Mouse (Mus musculus) C2C12 (cell line): Measurements from ENCODE around the gene Kank3. TPM values are rescaled to one million over a fixed set of nuclear protein-coding genes. Genes with fewer than 3 reads are reported as not detected.

ENCODE experiments used
- H3K27me3 ChIP-seq: one replicate; pipeline ENCODE4 v1.6.1; 2011; ENCODE audit not compliant: control insufficient read depth, insufficient read depth, insufficient read length
- H3K36me3 ChIP-seq: one replicate; pipeline ENCODE4 v1.6.1; 2011; ENCODE audit not compliant: control insufficient read depth, insufficient read depth
- H3K4me3 ChIP-seq: one replicate; pipeline ENCODE4 v1.5.1; 2011; ENCODE audit warnings: mild to moderate bottlenecking, control low read depth; ENCODE audit not compliant: poor library complexity, insufficient read depth, severe bottlenecking
- H3K79me2 ChIP-seq: one replicate; pipeline ENCODE4 v1.6.1; 2011; ENCODE audit not compliant: control insufficient read depth, insufficient read depth
- H3K79me3 ChIP-seq: one replicate; pipeline ENCODE4 v1.6.1; 2011; ENCODE audit warnings: low read depth, control low read depth
- H3ac ChIP-seq: one replicate; pipeline ENCODE3; 2011; ENCODE audit warnings: low read depth; ENCODE audit not compliant: control insufficient read depth, insufficient read length
- CEBPB ChIP-seq: IDR thresholded peaks from one replicate; pipeline ENCODE4 v1.6.1; 2011; ENCODE audit warnings: low read depth, mild to moderate bottlenecking, control low read depth, moderate library complexity
- CTCF ChIP-seq: IDR thresholded peaks from one replicate; pipeline ENCODE4 v1.5.1; 2011; ENCODE audit not compliant: control insufficient read depth, insufficient read depth, insufficient read length
- FOSL1 ChIP-seq: IDR thresholded peaks from one replicate; pipeline ENCODE4 v1.8.0; 2011; ENCODE audit warnings: mild to moderate bottlenecking, low read length; ENCODE audit not compliant: poor library complexity, insufficient read depth, severe bottlenecking
- MAX ChIP-seq: IDR thresholded peaks from one replicate; pipeline ENCODE4 v1.6.1; 2011; ENCODE audit warnings: mild to moderate bottlenecking, control low read depth
- MYOD1 ChIP-seq: IDR thresholded peaks from one replicate; pipeline ENCODE4 v1.6.1; 2011; ENCODE audit warnings: low read depth; ENCODE audit not compliant: control insufficient read depth, insufficient read length
- MYOG ChIP-seq: IDR thresholded peaks from one replicate; pipeline ENCODE4 v1.6.1; 2011; ENCODE audit not compliant: control insufficient read depth, insufficient read length; ENCODE audit errors: extremely low read depth
- USF1 ChIP-seq: IDR thresholded peaks from one replicate; pipeline ENCODE4 v1.6.1; 2011; ENCODE audit warnings: low read depth, mild to moderate bottlenecking, control low read depth, moderate library complexity
- long read RNA-seq, 2 experiments: library from polyadenylated mRNA; unstranded; transcript quantifications; one replicate each; pipeline ENCODE4 v2.0.0; 2019 to 2020
- polyA plus RNA-seq: library from polyadenylated mRNA; unstranded; fragments of >200 nt; fragmentation: generic; extraction: Trizol; gene quantifications from one replicate; pipeline ENCODE4 v1.2.1, GENCODE M21; 2012; ENCODE audit warnings: missing spikeins

Kank3 gene
- 5.0 TPM for polyA plus RNA-seq
- long read RNA-seq, experiment 1, partial matches to known transcripts, result 5 of 7 reads
- long read RNA-seq, experiment 1, other reads (novel, unspliced or antisense), result 1 of 7 reads
- long read RNA-seq, experiment 2, transcript Kank3-201 (11 exons, 2,641 nt), result major isoform, 29 of 45 reads
- long read RNA-seq, experiment 2, partial matches to known transcripts, result 9 of 45 reads
- long read RNA-seq, experiment 2, other reads (novel, unspliced or antisense), result 6 of 45 reads

GRCm38 (mm10) chr17:33810334-33811141 lies at the start of gene Kank3:
TSS of gene Kank3 (plus strand) at chr17:33810519.
- Histone ChIP-seq H3K36me3 (no peaks in the 10 kb centered on the region), H3K27me3 (no peaks in the 10 kb centered on the region), H3K4me3 (peak within 1 kb of the TSS; percentile 43), H3ac (peak within 1 kb of the TSS; percentile 67), H3K79me3 (no peaks in the 10 kb centered on the region), H3K79me2 (no peaks in the 10 kb centered on the region)
- TF ChIP-seq CEBPB (no peak), MAX (no peak), FOSL1 (no peak), MYOG (no peak), USF1 (no peak), MYOD1 (no peak), CTCF (no peak)

GRCm38 (mm10) chr17:33766389-33766788 lies 43.9 kb upstream of the Kank3 start:
- H3K79me2 ChIP-seq, result no peaks in the 10 kb centered on the region
- H3K79me3 ChIP-seq, result no peaks in the 10 kb centered on the region
- H3ac ChIP-seq, result no peak overlapping the region
- no peaks in the 10 kb centered on the region for H3K27me3 ChIP-seq
- no peak overlapping the region for H3K4me3 ChIP-seq
- no peaks in the 10 kb centered on the region for H3K36me3 ChIP-seq
- TF ChIP-seq FOSL1 (no peak), MYOD1 (no peak), USF1 (no peak), CEBPB (no peak), CTCF (no peak), MAX (no peak), MYOG (no peak)

DNA sequence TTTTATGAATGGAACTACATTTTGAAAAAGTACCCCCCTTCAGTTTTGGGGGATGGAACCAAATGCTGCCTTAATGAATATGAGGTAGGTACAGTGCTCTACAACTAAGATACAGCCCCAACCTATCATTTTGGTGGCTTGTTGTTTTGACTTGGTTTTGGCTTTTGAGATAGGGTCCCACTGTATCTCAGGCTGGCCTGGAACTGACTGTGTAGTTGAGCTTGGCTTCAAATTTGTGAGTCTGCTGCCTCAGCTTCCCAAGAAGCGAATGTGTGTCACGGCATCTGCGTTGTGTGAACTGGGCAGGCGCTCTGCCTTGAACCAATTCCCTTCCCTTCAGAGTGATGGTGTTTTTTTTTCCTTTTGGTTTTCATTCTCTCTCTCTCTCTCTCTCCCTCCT lies 38.7 kb upstream of the Kank3 start:
- peaks cover 25% of the 10 kb centered on the region for H3K36me3 ChIP-seq
- TF ChIP-seq MAX, result no peak
- TF ChIP-seq FOSL1, result no peak
- TF ChIP-seq CEBPB, result no peak
- TF ChIP-seq CTCF, result no peak
- no peak for TF ChIP-seq MYOG
- no peak for TF ChIP-seq MYOD1
- TF ChIP-seq USF1, result no peak
- H3K79me3 ChIP-seq, result no peaks in the 10 kb centered on the region
- H3K4me3 ChIP-seq, result no peak overlapping the region
- H3ac ChIP-seq, result no peak overlapping the region
- no peaks in the 10 kb centered on the region for H3K27me3 ChIP-seq
- no peaks in the 10 kb centered on the region for H3K79me2 ChIP-seq

DNA sequence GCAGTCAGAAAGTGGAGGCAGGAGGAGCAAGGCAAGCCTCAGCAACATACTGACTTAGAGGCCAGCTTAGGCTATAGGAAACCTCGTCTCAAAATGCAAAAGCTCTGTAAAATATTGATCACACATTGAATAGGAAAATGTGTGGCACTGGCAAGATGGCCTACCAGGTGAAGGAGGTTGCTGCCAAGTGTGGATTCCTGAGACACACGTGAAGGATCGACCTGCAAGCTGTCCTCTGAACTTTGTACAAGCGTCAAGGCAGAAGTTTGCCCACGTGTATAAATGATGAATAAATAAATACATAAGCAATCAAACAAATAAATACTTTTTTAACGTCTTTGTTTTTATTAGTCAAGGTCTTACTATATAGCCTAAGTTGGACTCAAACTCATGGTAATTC lies 36.9 kb upstream of the Kank3 start:
- Histone ChIP-seq H3K27me3 (no peaks in the 10 kb centered on the region), H3K79me3 (peaks cover 6% of the 10 kb centered on the region), H3ac (no peak overlapping the region), H3K4me3 (no peak overlapping the region), H3K36me3 (peaks cover 43% of the 10 kb centered on the region), H3K79me2 (peaks cover 17% of the 10 kb centered on the region)
- no peak for TF ChIP-seq MYOG
- TF ChIP-seq MYOD1, result no peak

DNA sequence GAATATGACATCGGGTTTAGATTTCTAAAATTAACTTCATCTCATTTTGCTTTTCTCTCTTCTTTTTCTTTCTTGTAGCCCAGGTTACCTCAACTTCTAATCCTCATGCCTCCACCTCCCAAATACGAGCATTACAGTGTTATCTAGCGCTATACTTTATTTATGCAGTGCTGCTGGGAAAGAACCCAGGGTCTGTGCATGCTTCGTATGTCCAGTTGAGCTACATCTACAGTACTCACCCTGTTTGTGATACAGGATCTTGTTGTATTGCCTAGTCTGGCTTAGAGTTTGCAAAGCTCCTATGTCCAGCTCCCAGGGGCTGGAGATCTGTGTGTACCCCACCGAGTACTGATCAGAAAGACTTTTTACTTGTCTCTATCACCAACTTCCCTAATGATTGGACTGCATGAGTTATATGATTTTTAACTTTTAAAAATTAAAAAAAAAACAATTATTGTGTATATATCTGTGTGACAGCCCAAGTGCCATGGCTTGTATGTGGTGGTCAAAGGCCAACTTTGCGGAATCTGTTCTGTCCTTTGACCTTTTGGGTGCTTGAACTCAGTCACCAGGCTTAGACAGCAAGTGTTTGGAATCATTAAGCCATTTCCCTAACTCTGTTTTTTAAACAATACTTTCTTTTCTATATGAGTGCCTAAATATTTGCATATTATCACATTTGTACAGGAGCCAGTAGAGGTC lies 36.3 kb upstream of the Kank3 start:
- no peaks in the 10 kb centered on the region for H3K27me3 ChIP-seq
- no peak overlapping the region for H3ac ChIP-seq
- no peak overlapping the region for H3K4me3 ChIP-seq
- H3K36me3 ChIP-seq, result peaks cover 48% of the 10 kb centered on the region
- H3K79me3 ChIP-seq, result peaks cover 8% of the 10 kb centered on the region
- TF ChIP-seq FOSL1, result no peak
- TF ChIP-seq MYOD1, result no peak
- no peak for TF ChIP-seq MAX
- TF ChIP-seq USF1, result no peak
- TF ChIP-seq CTCF, result no peak
- TF ChIP-seq MYOG, result no peak
- no peak for TF ChIP-seq CEBPB
- H3K79me2 ChIP-seq, result peaks cover 23% of the 10 kb centered on the region
